Mouse (Mus musculus) heart, adult 11 months (tissue): ENCODE results near the gene Aatk.

Experiments
- DNase-seq: peaks from one replicate; pipeline ENCODE4 v3.0.0; 2022

Gene Aatk

DNA sequence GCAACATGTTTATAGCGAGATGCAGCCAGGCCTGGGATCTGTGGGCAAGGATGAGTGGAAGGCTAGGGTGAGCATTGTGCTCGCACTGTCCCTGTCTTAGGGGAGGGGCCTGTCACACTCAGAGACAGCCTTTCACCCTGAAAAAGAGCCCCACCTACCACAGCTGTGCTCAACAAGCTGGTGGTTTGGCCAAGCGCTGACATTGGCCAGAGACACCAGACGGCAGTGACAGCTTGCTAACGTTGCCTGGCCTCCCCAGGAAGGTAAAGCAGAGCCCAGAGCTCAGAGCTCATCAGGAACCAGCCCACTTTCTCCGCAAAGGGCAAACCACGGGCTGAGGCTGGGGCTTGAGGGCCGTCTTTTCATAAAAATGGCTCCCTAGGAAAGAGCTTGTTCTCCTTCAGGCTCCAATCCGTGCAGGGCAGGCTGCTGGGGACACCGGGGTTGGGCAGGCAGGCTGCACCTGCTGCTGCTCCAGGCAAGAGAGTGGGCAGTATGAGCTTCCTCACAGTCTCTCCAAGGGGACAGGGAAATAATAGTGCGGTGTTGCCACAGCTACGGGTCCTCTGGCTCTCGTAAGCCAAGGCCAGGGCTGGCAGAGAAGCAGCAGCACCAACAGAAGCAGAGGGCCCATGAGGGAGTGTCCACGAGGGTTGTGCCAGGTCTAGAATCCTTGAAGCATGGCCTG lies 4.3 kb upstream of the Aatk start:
- DNase-seq = peak; percentile 93

DNA sequence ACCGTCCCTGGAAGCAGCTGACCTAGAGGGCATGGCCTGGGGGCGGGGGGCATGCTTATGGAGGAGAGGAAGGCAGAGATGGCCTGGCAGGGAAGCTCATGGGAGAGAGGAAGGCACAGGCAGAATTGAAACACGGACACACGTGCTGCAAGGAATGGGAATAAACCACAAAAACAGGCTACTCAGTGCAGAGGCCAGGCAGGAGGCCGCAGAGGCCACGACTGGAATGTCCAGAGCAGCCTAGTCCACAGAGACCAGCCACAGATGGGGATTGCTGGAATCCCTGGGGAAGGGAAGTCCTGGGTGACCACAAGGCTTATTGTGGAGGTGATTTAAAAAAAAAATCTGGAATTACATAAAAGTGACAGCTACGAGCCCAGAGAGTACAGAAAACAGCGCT lies 2.1 kb upstream of the Aatk start:
- peak; percentile 95 for DNase-seq

DNA sequence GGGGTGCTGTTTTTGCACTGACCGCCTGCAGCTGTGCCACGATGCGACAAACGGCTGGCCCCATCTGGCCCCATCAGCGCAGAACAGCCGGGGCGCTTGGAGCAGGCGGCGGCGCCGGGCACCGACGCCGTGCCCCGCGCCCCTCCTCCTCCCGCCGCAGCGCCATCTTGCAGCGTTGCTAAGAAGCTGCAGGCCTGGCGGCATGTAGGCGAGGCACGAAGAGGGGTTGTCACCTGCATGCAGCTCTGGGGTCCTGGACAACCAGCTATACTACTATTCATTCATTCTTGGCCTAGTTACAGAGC lies 1.2 kb upstream of the Aatk start:
- no peak for DNase-seq

DNA sequence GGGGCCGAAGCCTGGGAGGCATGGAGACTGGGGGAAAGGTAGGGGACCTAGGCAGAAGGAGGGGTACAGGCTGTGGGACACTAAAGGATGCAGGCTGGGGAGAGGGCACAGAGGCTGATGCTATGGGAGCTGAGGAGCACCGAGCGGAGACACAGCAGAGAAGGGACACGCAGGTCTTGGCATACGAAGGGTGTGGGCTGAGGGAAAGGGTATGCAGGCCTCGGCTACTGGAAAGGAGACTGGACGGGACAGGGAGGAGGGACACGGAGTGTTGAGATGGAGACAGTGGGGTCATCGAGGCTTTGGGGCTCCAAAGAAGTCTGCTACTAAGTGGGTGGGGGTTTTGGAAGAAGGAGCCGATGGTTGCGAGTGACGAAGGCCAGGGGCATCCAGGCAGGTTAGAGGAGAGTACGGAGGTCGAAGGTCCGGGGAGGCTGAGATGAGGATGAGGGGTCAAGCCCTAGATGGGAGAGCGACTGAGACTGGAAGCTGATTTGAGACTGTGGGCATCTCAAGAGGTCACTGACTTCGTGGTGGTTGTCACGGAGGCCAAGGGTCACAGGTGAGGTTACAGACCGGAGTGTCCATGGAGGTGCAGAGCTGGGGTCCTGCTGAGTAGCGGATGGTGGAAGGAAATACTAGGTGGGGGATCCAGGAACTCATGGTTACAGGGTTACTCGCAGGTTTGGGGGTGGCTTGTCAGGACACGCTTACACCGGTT lies 724 bp upstream of the Aatk start:
- no peak for DNase-seq

DNA sequence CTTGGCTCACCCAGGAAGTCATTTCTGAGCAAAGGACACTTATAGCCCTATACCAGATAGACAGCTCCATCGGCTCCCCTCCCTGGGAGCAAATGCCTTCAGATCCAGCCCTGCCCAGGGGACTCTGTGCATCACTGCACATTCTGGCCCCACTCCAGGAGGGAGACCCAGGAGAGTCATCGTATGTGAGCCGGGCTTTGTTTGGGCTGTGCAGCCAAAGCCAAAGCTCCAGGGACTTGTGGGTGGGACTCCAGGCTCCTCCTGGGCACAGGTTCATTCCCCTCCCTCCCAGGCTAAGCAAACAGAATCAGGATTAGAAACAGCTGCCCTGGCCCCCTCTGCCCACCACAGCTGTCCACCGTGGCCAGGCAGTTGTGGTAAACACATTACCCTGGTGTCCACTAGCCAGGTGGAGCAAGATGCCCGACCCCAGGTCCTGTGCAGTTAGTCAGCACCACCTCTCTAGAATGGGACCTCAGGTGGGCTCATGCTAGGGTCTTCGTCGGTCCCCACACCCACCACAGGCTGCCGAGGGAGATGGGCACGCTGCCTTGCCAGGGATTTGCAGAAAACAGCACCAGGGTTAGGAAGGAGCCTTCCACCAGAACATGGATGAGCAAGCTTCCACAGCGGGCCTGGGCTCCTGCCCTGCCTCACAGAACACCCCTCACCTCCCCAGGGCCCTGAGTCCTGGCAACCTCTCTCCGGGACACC lies 971 bp downstream of the Aatk start:
- peak; percentile 97 for DNase-seq

DNA sequence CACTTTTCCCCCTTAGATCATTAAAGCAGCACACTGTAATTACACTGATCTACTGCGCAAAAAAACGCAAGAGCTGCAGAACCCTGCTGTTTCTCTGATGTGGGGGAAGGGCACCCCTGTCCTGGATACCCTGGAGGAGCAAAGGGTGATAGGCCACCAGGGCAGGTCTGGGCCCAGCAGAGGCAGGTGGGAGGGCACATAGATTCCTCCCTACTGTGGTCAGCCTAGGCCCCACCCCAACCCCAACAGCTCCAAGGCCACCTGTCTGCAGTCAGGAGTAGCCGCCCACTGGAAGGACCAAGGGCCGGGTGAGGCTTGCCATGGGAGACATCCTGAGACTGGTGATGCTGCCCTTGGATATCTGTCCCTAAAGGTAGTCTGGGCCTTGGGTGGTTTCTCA lies 1.6 kb downstream of the Aatk start:
- DNase-seq = no peak

DNA sequence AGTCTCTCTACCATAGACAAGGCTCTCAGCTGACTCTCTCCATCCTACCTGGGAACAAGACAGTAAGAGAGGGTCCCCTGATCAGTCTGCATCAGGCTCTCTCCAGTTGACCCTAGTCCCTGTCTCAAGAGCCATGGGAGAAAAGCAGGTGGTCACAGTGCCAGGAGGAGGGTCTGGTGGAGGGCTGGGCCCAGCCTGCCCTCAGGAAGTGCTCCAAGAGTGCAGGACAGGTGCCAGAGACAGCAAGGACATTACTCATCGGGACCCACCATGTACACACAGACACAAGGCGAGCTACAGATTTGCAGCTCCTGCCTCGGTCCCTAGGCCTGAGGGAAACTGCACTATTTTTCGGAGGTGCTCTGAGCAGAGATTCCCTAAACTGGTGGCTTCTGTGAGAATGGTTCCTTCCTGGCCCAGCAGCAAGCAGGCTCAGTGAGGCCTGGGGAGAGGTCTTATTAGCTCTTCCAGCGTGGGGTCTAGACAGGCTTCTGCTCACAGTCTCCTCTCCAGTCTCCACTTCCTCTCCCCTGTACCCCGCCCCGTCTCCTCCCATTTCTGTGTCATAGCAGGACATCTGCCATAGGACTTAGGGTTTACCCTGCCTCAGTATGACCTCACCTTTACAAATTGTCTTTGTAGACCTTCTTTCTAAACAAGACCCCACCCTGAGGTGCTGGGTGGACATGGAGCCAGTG lies 4.7 kb downstream of the Aatk start:
- DNase-seq = no peak

DNA sequence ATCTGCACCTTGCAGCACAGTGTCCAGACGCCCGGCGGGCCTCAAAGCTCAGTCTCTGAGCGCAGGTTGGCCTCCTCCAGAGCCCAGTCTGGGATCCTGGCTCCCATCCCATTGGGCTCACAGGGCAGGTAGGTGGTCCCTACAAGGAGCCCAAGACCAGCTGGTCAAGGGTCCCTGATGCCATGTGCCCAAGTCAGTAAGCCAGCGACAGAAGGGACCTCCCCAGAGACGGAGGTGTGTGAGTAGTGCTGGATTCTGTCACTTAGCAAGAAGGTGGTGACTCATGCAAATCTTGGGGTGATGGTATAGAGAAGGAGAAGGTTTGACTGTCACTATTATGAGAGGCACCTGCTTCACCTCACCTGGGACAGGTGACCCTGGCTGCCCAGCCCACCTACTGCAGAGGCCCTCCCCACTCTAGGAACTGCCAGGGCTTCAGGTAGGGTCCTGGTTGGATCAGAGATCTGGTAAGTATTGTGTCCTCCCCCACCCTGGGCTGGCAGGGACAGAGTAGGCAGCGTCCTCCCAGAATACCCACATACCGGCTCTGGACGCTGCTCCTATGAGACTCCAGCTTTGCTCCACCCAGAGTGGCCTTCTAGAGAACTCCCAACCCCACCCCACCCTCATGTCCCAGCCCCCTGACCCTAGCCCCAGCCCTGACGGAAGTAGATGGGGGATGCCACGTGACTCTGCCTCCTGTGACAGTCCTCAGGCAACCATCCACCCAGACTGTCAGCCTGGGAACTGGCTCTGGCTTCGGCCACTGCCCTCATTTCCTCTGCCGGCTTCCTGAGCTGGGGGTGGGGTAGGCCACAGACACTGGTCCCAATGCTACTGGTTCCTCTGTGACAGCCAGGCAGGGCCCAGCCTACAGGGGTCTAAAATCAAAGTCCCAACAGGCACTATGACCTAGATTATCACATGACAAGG lies 5.5 kb downstream of the Aatk start:
- peak; percentile 100 for DNase-seq

DNA sequence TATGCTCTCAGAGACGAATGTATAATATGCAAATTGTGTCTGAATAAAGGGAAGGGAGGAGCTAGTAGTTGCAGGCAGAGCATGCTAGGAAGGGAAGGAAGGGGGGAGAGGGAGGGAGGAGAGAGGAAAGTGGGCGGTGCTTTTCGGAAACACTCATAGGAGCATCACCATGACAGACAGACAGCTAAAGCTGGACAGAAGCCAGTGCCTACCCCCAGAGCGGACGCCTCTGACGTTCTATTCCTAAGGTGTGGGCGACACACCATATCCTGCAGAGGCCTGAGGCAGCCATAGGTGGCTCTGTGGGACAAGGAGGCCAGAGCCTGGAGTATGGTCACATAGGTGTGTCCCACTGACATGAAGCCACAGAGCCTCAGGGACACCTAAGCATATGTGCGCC lies 6.5 kb downstream of the Aatk start:
- DNase-seq = peak; percentile 92

DNA sequence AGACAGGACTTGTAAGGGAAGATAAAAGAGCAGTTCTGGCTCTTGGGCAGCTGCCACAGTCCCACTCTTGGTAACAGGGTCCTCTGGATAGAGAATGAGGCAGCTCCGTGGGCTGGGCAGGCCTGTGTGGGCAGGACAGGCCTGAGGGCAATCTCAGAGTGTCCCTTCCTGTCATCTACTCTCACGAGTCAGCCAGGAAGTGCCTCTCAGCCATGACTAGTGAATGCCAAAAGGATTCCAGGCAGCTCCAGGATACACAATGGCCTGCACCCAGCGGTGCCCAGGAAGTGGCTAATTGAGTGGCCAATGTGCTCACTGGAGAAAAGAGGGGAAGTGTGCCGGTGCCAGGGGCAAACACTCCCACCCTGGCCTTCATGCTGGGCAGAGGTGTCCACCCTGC lies 7.4 kb downstream of the Aatk start:
- peak; percentile 95 for DNase-seq

DNA sequence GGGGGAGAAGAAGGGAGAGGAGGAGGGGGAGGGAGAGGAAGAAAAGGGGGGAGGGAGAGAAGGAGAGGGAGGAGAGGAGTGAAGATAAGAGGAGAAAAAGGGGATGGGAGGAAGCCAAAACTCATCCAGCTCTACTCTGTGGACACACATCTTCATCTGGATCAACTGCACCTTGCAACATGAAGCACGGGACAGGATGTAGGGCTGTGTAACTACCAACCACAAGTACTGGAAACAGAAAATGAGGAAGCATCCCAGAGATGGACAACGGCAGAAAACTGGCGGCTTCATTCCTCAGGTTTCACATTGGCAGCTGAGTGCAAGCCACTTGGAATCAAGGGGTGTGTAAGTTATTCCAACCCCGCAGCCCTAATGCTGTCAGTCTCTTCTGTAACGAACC lies 12.2 kb downstream of the Aatk start:
- no peak for DNase-seq

DNA sequence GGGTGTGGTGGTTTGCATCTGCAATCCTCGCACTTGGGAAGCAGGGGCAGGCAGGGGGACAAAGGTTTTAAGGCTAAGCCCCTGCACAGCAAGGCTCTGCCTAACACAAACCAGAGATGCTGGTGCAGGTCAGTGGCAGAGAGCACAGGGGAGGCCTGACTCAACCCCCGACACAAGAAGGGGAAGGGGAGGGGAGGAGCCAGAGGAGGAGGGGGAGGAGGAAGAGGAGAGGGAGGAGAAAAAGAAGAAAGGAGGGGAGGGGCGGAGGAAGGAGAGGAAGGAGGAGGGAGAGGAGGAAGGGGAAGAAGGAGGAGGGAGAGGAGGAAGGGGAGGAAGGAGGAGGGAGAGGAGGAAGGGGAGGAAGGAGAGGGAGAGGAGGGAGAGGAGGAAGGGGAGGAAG lies 12.7 kb downstream of the Aatk start:
- DNase-seq = no peak

DNA sequence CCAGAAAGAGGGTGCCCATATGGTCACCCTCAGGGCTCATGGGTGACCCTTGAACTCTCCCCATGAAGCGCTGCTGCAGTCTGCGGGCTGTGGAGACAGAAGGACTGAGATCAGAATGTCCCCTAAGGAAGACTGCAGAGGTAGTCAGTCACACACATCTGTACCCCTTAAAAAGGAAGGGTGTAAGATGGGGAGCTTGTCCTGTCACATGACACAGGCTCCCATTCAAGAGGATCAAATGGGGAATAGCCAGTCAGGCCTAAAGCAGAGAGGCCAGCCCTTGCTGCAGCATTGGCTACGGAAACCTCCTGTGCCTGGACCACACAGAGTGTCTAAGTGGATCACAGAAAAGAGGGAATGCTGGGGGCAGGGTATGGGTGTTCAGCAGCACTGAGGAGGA lies 13.5 kb downstream of the Aatk start:
- DNase-seq = peak; percentile 91

DNA sequence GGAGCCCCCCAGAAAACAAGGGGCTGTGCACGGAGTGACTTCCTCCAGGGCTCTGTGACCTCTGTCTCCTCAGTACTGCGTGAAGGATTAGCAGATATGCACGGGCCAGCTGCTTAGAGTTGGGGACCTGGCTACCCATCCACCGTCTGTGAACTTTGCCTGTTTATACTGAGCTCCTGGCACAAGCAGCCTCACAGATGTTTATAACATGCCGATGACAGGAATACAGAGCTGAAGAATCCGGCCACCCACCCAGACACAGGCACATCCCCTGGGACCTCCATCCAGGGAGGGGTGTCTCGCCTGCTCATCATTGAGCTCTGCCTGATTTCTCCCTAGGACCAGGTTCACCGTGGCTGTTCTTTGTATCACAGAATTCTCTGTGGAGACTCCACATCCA lies 14.9 kb downstream of the Aatk start:
- no peak for DNase-seq

DNA sequence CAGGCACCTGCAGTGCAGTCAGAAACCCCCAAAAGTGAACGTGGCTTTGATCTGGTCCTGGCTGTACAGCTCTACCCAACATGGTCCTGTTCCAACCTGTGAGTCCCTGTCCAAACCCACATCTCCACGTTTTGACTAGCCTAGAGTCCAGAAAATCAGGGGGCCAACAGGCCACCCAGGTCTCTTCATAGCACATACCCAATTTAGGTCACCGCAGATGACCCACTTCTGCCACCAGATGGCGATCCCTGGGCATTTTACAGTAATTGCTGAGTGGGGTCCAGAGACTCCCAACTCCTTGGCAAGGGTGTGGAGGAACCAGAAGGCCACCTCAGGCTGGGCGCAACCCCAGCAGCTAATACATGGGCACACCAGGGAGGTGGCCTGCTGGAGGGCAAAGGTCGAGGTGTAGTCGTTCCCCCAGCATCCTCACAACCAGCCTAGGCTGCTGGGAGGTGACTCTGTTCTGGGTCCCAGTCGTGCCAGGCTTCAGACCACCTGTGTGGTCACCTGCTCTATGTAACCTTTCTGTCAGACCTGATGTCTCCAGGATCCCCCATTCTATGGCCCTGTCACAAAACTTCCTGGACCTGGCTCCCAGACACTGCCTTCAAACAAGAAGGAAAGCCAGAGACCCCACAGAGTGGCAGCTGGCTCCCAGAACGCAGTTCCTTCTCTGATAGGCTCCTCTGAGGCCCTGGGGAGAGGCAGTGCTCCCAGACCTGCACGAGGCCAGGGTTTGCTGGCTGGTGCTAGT lies 16.6 kb downstream of the Aatk start:
- DNase-seq = peak; percentile 96

DNA sequence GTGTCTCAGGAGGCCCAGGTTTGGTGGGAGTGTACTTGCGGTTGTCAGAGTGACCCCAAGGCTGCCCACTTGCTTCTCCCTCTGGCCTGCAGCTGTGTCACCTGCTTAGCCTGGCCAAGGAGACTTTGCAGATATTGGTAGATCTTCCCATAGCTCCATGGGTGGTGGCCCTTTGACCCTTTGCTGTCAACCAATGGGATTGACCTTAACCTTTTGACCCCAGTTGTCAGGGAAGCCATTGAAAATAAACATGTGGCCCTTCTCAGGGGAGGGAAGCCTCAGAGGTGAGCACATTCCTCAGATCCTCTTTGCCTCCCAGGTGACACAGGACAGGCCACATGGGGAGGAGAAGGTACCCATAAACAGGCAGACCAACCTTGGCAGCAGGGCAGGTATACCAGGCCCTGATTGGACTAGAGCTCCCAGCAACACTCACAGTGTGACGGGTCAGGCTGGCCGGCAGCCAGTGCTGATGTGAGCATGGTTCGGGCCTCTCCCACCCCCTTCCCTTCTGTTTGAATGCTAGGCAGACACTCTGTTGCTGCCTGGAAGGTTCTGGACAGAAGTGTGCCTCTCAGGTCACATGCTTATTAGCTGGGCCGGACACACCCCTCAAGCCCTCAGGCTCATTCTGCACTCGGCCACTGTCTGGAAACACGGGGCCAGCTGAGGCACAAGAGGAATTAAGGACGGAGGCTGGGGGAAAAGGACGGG lies 17.4 kb downstream of the Aatk start:
- peak; percentile 92 for DNase-seq

DNA sequence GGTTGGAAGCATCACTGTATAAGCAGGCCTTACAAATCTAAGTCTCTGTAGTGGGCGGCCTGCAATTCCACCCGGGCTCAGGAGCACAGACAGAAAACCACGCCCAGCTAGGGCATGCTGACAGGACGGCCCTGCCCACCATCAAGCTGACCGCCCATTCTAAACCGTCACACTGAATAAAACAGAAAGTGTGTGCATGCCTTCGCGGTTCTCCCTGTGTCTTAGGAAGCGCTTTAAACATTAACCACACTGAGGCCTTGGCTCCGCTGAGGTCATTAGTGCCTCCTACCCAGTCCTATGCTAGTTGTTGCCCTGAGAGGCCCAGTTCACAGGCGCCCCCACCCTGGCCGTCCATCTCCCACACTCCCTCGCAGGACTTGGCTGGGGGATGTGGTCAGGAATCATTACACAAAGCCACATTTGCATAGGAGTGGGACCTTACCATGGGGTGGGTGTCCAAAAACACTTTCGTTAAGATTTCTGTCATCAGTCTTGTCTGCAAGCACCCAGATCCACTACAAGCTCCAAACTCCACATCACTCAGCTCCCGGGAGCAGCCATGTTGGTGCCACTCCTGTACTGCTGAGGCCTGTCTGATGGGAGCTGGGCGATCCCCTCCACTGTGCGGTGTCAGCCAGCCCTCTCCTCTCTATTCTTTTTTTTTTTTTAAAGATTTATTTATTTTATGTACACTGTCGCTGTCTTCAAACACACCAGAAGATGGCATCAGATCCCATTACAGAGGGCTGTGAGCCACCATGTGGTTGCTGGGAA lies 18.5 kb downstream of the Aatk start:
- no peak for DNase-seq

DNA sequence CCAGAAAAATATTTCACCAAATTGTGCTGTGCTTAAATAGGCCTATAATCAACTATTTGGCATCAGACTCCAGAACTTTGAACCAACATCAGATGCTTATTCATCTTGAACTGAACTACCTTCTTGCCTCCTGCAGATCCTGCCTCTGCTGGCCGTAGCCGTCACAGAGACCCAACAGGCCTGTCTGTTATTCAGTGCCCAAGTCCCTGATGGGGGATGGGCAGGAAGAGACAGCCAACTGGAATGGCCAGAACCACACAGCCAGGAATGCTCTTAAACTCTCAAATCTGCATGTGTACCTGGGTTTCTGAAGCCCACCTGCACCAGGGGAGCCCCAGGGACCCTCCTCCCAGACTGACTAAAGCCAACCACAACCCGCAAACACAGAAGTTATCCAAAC lies 20.0 kb downstream of the Aatk start:
- DNase-seq = no peak

DNA sequence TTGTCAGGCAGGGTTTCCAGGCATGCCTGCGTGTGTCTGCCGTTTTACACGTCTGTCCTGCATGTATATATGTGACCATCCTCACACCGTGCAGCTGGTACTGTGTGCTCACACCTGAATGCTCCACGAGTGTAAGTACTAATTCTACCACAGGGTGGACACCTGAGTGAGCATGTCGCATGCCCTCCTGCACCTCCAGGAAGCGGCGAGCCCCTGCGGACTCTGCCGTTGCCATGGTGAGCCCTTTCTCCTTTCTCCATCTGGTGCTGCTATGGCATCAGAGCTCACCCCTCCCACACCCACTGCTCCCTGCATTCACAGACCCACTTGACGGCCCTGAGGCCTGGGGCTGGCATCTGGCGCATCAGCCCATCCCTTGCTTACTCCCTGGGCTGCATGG lies 24.1 kb downstream of the Aatk start:
- DNase-seq = no peak

DNA sequence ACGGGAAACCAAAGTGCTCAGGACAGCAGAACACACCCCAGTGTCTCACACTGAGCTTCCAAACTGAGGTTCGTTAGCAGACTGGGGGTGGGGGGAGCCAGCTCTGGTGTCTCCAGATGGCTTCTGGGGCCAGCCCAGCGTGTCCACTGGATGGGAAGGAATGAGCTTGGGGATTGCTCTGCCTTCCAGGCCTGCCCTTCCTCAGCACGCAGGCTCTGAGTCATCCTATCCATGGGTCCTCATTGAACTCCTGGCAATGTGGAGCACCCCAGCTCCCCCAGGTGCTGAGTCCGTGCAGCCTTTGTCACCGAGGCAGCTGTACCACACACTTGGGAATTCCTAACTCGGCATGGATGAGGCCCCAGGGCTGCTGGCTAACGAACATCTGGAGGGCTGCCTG lies 24.8 kb downstream of the Aatk start:
- no peak for DNase-seq
